Mouse (Mus musculus) megakaryocyte, embryonic 14.5 days (primary cell): ENCODE measurements around the gene Hnrnpr. TPM values are rescaled to one million over a fixed set of nuclear protein-coding genes. Genes with fewer than 3 reads are reported as not detected.

Source experiments
- H3K27me3 ChIP-seq: replicated peaks from 2 replicates; pipeline ENCODE3; 2012; ENCODE audit warnings: inconsistent platforms
- H3K36me3 ChIP-seq: replicated peaks from 2 replicates; pipeline ENCODE3; 2012; ENCODE audit warnings: low read length, inconsistent platforms, mixed read lengths
- H3K4me1 ChIP-seq: 2 replicates; pipeline ENCODE4 v1.6.1; 2012; ENCODE audit warnings: inconsistent platforms
- H3K4me3 ChIP-seq: replicated peaks from 2 replicates; pipeline ENCODE3; 2012; ENCODE audit warnings: moderate library complexity, mild to moderate bottlenecking, inconsistent platforms
- H3K9me3 ChIP-seq: 2 replicates; pipeline ENCODE4 v1.6.1; 2012; ENCODE audit warnings: inconsistent platforms
- FLI1 ChIP-seq: IDR thresholded peaks from 2 replicates; pipeline ENCODE4 v1.6.1; 2012; ENCODE audit warnings: low read length, inconsistent platforms, mixed read lengths
- GATA1 ChIP-seq: IDR thresholded peaks from 3 replicates; pipeline ENCODE4 v1.6.1; 2012; ENCODE audit warnings: mixed read lengths, low read length, inconsistent platforms, borderline replicate concordance
- polyA plus RNA-seq: library from polyadenylated mRNA; stranded (reverse); fragments of >175 nt; gene quantifications from 2 replicates; pipeline ENCODE4 v1.2.3, GENCODE M21; 2012; ENCODE audit warnings: low replicate concordance; ENCODE audit not compliant: insufficient read depth

Gene Hnrnpr
- polyA plus RNA-seq, 1 experiment: 29.8 TPM

DNA sequence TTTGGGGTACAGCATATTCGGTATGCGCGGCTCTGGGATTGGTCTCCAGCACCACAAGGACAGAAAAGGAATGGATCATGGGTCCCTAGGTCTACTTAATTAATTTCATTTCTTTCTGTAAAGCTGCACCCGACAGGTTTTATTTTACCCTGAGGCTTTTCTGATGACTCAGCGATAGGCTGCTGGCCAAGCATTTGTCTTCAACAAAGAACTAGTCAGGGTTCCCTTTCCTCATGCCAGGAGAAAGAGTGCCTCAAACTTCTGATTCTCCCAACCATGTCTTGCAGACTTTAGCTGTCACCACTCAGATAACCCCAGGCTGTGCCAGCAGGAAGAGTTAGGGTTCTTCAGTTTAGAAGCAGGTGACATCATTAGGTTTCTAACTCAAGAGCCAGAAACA is 66.3 kb downstream of the Hnrnpr start:
- Histone ChIP-seq H3K4me3 (no peak overlapping the region), H3K9me3 (no peaks in the 10 kb centered on the region), H3K36me3 (no peaks in the 10 kb centered on the region), H3K27me3 (peaks cover 39% of the 10 kb centered on the region), H3K4me1 (peaks cover 10% of the 10 kb centered on the region)
- TF ChIP-seq GATA1: no peak
- no peak for TF ChIP-seq FLI1

DNA sequence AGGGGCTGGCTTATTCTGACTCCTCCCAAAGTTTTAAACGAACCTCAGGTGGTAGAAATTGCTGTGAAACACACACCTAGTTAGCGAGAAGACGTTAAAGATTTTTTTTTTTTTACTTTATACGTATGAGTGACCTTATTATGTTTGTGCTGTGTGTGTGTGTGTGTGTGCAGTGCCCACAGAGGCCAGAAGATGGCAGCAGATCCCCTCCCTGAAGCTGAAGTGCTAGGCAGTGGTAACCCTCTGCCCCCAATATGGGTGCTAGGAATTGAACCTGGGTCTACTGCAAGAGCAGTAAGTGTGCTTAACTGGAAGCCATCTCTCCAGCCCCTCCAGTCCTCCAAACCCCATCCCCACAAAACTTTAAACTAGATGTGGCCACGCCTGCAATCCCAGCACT is 72.3 kb downstream of the Hnrnpr start:
- no peak for TF ChIP-seq FLI1
- no peak for TF ChIP-seq GATA1
- Histone ChIP-seq H3K27me3 (peaks cover 38% of the 10 kb centered on the region), H3K4me1 (peaks cover 12% of the 10 kb centered on the region), H3K4me3 (no peak overlapping the region), H3K36me3 (no peaks in the 10 kb centered on the region), H3K9me3 (peaks cover 4% of the 10 kb centered on the region)

DNA sequence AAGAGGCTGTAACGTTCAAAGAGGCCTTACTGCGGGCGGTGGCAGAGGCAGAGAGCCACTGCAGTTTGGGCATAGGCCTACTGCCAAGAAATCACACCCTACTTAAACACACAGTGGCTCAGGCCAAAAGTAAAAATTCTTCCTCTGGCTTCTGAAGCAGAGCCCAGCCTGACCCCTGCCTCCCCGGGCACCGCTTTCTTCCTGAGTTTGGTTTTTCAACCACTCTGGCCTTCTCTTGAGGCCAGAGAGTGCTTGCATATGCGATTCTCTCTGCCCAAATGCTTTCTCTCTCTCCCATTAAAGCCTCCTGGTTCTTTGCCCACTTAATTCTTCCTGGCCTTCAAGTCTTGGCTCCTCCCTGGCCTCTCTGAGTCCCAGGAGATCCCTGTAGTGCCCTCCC is 73.1 kb downstream of the Hnrnpr start:
- Histone ChIP-seq H3K36me3 (no peaks in the 10 kb centered on the region), H3K9me3 (peaks cover 4% of the 10 kb centered on the region), H3K4me3 (no peak overlapping the region), H3K27me3 (peaks cover 40% of the 10 kb centered on the region), H3K4me1 (peaks cover 12% of the 10 kb centered on the region)
- no peak for TF ChIP-seq GATA1
- TF ChIP-seq FLI1: no peak

DNA sequence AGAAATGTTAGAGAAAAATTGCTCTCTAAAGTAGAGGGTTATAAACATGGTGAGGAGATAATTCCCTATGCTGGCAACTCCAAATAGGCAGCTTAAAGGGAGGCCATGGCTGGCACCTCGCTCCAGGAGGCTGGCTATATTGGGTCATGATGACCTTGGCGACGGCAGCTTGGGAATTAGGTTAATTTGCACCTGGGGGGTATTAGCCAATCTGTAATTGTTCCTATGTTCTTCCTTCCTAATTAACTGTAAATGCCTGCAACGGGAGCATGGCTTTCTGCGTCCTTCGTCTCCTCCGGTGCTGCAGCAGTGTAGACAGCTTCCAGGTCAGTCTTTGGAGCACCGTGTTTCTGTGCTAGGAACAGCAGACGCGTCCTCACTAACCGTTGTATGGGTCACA is 76.5 kb downstream of the Hnrnpr start:
- Histone ChIP-seq H3K4me1 (peaks cover 6% of the 10 kb centered on the region), H3K36me3 (no peaks in the 10 kb centered on the region), H3K4me3 (no peak overlapping the region), H3K9me3 (peaks cover 4% of the 10 kb centered on the region), H3K27me3 (peaks cover 45% of the 10 kb centered on the region)
- TF ChIP-seq FLI1: no peak
- no peak for TF ChIP-seq GATA1

DNA sequence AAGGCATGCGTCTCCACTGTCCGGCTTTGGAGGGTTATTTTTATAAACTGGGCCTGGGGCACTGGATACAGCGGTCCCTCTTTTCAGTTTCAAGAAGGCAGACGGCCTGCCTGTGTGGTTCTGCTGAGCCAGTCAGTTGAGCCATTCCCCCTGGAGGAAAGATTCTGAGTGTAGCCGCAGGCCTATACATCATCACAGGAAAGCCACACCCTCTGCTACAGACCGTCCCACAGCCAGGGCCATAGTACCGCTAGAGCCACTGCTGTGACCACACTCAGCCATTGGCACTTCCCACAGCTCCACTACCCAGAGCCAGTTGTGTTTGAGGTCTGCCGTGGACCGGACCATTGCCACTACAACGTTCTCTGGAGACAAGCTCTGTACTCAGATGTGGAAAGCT is 91.1 kb downstream of the Hnrnpr start:
- no peak for TF ChIP-seq FLI1
- TF ChIP-seq GATA1: no peak
- peaks cover 38% of the 10 kb centered on the region for H3K27me3 ChIP-seq
- no peaks in the 10 kb centered on the region for H3K4me1 ChIP-seq
- H3K36me3 ChIP-seq: no peaks in the 10 kb centered on the region
- no peak overlapping the region for H3K4me3 ChIP-seq
- no peaks in the 10 kb centered on the region for H3K9me3 ChIP-seq

DNA sequence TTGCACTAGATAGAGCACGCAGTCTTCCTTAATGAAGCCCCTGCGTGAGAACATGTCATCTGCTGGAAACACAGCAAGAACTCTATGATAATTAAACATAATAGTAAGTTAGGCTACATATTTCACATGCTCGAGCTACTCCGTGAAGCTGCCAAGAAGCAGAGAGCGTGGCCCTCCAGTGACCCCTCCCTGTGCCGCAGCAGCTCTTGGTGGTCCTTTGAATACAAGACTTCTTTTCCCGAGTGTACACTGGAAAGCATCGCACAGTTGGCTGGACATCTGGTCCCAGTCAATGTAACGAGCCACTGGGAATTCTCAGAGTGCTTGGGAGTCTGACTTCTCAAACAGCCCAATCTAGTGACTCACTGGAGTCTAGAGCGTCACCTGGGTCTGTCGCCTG is 97.1 kb downstream of the Hnrnpr start:
- peaks cover 35% of the 10 kb centered on the region for H3K27me3 ChIP-seq
- peaks cover 3% of the 10 kb centered on the region for H3K4me1 ChIP-seq
- no peak overlapping the region for H3K4me3 ChIP-seq
- H3K9me3 ChIP-seq: peaks cover 7% of the 10 kb centered on the region
- no peaks in the 10 kb centered on the region for H3K36me3 ChIP-seq
- no peak for TF ChIP-seq FLI1
- TF ChIP-seq GATA1: no peak

Other genes with a start within 250 kb of the Hnrnpr start
- 13.8 TPM in 1 of 2 replicates, not detected in the other for gene Id3, start 167.4 kb upstream of the Hnrnpr start, polyA plus RNA-seq
- 10.5 and 25.7 TPM in 2 replicates for gene E2f2, start 138.5 kb upstream of the Hnrnpr start, polyA plus RNA-seq
- gene Asap3, start 104.6 kb upstream of the Hnrnpr start, polyA plus RNA-seq: not detected in 2 replicates
- not detected in 2 replicates for gene Tcea3, start 63.2 kb upstream of the Hnrnpr start, polyA plus RNA-seq
- gene Zfp46, start 26.3 kb upstream of the Hnrnpr start, polyA plus RNA-seq: 1.9 and 3.7 TPM in 2 replicates
- gene Htr1d, start 112.6 kb downstream of the Hnrnpr start, polyA plus RNA-seq: not detected in 2 replicates
- not detected in 2 replicates for gene 6030445D17Rik, start 151.3 kb downstream of the Hnrnpr start, polyA plus RNA-seq
- gene Luzp1, start 158.8 kb downstream of the Hnrnpr start, polyA plus RNA-seq: 0.11 and 0.22 TPM in 2 replicates